Mouse (Mus musculus): ENCODE results near the gene Bag6. TPM values are rescaled to one million over a fixed set of nuclear protein-coding genes. Genes with fewer than 3 reads are reported as not detected.
A peak's percentile ranks its signal among the peaks of the same experiment; 100 is the strongest.

The Bag6 gene
- polyA plus RNA-seq, 1 experiment from 2014 or later = 37.4 TPM

- Histone ChIP-seq H3K4me2 (replicated peaks; ENCODE audit: low read depth) (peak overlapping the region; percentile 63), H3K4me1 (replicated peaks; ENCODE audit: control insufficient read depth, insufficient read depth, low read length) (no peaks in the 10 kb centered on the region), H3K27me3 (replicated peaks; ENCODE audit: control insufficient read depth, insufficient read depth, low read length) (no peaks in the 10 kb centered on the region), H3K4me3 (ENCODE audit: low read depth, low read length) (peak overlapping the region; percentile 49), H3K36me3 (ENCODE audit: control insufficient read depth, insufficient read depth) (no peaks in the 10 kb centered on the region), H3K9ac (ENCODE audit: low read depth, low read length) (0 out of 2 replicates have a peak overlapping the region, but pooled peaks have one; percentile 43), H3K27ac (ENCODE audit: low read depth, low read length) (peak overlapping the region; percentile 41; the same call in 1 of the 2 replicates), H3K9me3 (ENCODE audit: control insufficient read depth) (no peaks in the 10 kb centered on the region)
- peak; percentile 55; the same call in 1 of the 2 replicates for ATAC-seq
- TF ChIP-seq CTCF (IDR thresholded peaks at IDR 0.05; ENCODE audit: low read depth) = no peak
- 2% methylated on average over 18 of the region's 18 CpGs for WGBS
These were observed 50.9 kb downstream of the Bag6 start for GRCm38 (mm10) chr17:35185639-35186611.

- WGBS = 3% methylated on average over 4 of the region's 4 CpGs
- H3K27ac ChIP-seq (ENCODE audit: low read depth, low read length) = 0 out of 2 replicates have a peak overlapping the region, but pooled peaks have one; percentile 41
- ATAC-seq = peak; percentile 20; the same call in 1 of the 2 replicates
- peak overlapping the region; percentile 63 for H3K4me2 ChIP-seq (replicated peaks; ENCODE audit: low read depth)
- H3K36me3 ChIP-seq (ENCODE audit: control insufficient read depth, insufficient read depth) = no peaks in the 10 kb centered on the region
- H3K9ac ChIP-seq (ENCODE audit: low read depth, low read length) = no peak overlapping the region
- no peaks in the 10 kb centered on the region for H3K9me3 ChIP-seq (ENCODE audit: control insufficient read depth)
- TF ChIP-seq CTCF (IDR thresholded peaks at IDR 0.05; ENCODE audit: low read depth) = no peak
- peak overlapping the region; percentile 49 for H3K4me3 ChIP-seq (ENCODE audit: low read depth, low read length)
- no peaks in the 10 kb centered on the region for H3K4me1 ChIP-seq (replicated peaks; ENCODE audit: control insufficient read depth, insufficient read depth, low read length)
- H3K27me3 ChIP-seq (replicated peaks; ENCODE audit: control insufficient read depth, insufficient read depth, low read length) = no peaks in the 10 kb centered on the region
These were observed 51.7 kb downstream of the Bag6 start for GRCm38 (mm10) chr17:35186681-35187080.

- Histone ChIP-seq H3K4me3 (ENCODE audit: low read depth, low read length) (no peak overlapping the region), H3K27ac (ENCODE audit: low read depth, low read length) (no peak overlapping the region), H3K36me3 (ENCODE audit: control insufficient read depth, insufficient read depth) (no peaks in the 10 kb centered on the region), H3K27me3 (replicated peaks; ENCODE audit: control insufficient read depth, insufficient read depth, low read length) (no peaks in the 10 kb centered on the region), H3K9me3 (ENCODE audit: control insufficient read depth) (no peaks in the 10 kb centered on the region), H3K4me2 (replicated peaks; ENCODE audit: low read depth) (no peak overlapping the region), H3K9ac (ENCODE audit: low read depth, low read length) (no peak overlapping the region), H3K4me1 (replicated peaks; ENCODE audit: control insufficient read depth, insufficient read depth, low read length) (no peaks in the 10 kb centered on the region)
- WGBS = 69% methylated on average over 4 of the region's 4 CpGs
- no peak for TF ChIP-seq CTCF (IDR thresholded peaks at IDR 0.05; ENCODE audit: low read depth)
- ATAC-seq = no peak
These were observed 52.4 kb downstream of the Bag6 start for GRCm38 (mm10) chr17:35187345-35187744.

- H3K9ac ChIP-seq (ENCODE audit: low read depth, low read length) = no peak within 1 kb of the TSS
- no peaks in the 10 kb centered on the region for H3K4me1 ChIP-seq (replicated peaks; ENCODE audit: control insufficient read depth, insufficient read depth, low read length)
- H3K27ac ChIP-seq (ENCODE audit: low read depth, low read length) = no peak within 1 kb of the TSS
- H3K36me3 ChIP-seq (ENCODE audit: control insufficient read depth, insufficient read depth) = no peaks in the 10 kb centered on the region
- no peaks in the 10 kb centered on the region for H3K27me3 ChIP-seq (replicated peaks; ENCODE audit: control insufficient read depth, insufficient read depth, low read length)
- no peak within 1 kb of the TSS for H3K4me3 ChIP-seq (ENCODE audit: low read depth, low read length)
- H3K9me3 ChIP-seq (ENCODE audit: control insufficient read depth) = no peaks in the 10 kb centered on the region
- ATAC-seq = no peak
- no peak for TF ChIP-seq CTCF (IDR thresholded peaks at IDR 0.05; ENCODE audit: low read depth)
- WGBS = 60% methylated on average over 7 of the region's 7 CpGs
- no peak within 1 kb of the TSS for H3K4me2 ChIP-seq (replicated peaks; ENCODE audit: low read depth)
These were observed 53.1 kb downstream of the Bag6 start, which contains the start of gene Lst1 for GRCm38 (mm10) chr17:35187959-35188610. Lst1 (minus strand) TSS chr17:35188439.

- Histone ChIP-seq H3K4me3 (ENCODE audit: low read depth, low read length) (no peak overlapping the region), H3K36me3 (ENCODE audit: control insufficient read depth, insufficient read depth) (no peaks in the 10 kb centered on the region), H3K9me3 (ENCODE audit: control insufficient read depth) (no peaks in the 10 kb centered on the region), H3K27me3 (replicated peaks; ENCODE audit: control insufficient read depth, insufficient read depth, low read length) (no peaks in the 10 kb centered on the region; the same call in 1 of the 2 replicates), H3K4me2 (replicated peaks; ENCODE audit: low read depth) (no peak overlapping the region), H3K4me1 (replicated peaks; ENCODE audit: control insufficient read depth, insufficient read depth, low read length) (no peaks in the 10 kb centered on the region), H3K27ac (ENCODE audit: low read depth, low read length) (no peak overlapping the region), H3K9ac (ENCODE audit: low read depth, low read length) (no peak overlapping the region)
- no peak for ATAC-seq
- WGBS = 74% methylated on average over 1 of the region's 1 CpGs
- no peak for TF ChIP-seq CTCF (IDR thresholded peaks at IDR 0.05; ENCODE audit: low read depth)
These were observed 54.2 kb downstream of the Bag6 start for GRCm38 (mm10) chr17:35189186-35189585.

GRCm38 (mm10) chr17:35190096-35190495 is 55.1 kb downstream of the Bag6 start:
- no peaks in the 10 kb centered on the region for H3K36me3 ChIP-seq (ENCODE audit: control insufficient read depth, insufficient read depth)
- no peak overlapping the region for H3K4me3 ChIP-seq (ENCODE audit: low read depth, low read length)
- WGBS = 66% methylated on average over 4 of the region's 4 CpGs
- TF ChIP-seq CTCF (IDR thresholded peaks at IDR 0.05; ENCODE audit: low read depth) = no peak
- no peaks in the 10 kb centered on the region for H3K9me3 ChIP-seq (ENCODE audit: control insufficient read depth)
- H3K27ac ChIP-seq (ENCODE audit: low read depth, low read length) = no peak overlapping the region
- H3K4me2 ChIP-seq (replicated peaks; ENCODE audit: low read depth) = no peak overlapping the region
- no peaks in the 10 kb centered on the region for H3K4me1 ChIP-seq (replicated peaks; ENCODE audit: control insufficient read depth, insufficient read depth, low read length)
- no peak for ATAC-seq
- H3K9ac ChIP-seq (ENCODE audit: low read depth, low read length) = no peak overlapping the region
- no peaks in the 10 kb centered on the region; the same call in none of the 2 replicates for H3K27me3 ChIP-seq (replicated peaks; ENCODE audit: control insufficient read depth, insufficient read depth, low read length)

Measured in intestine, postnatal 0 days (tissue).